Mouse (Mus musculus): ENCODE data around the gene Trip6. TPM values are rescaled to one million over a fixed set of nuclear protein-coding genes. Genes with fewer than 3 reads are reported as not detected.
A peak's percentile ranks its signal among the peaks of the same experiment; 100 is the strongest.

Trip6 gene
- total RNA-seq, 1 experiment from 2014 or later: 17.0 TPM

GRCm38 (mm10) chr5:137342407-137343012, 28.3 kb upstream of the Trip6 start:
- ATAC-seq (replicated peaks in 1 of 2; ENCODE audit: insufficient read depth in 1 of 2, low FRiP score in 2 of 2, low TSS enrichment in 1 of 2, low read depth in 1 of 2, poor library complexity in 2 of 2, severe bottlenecking in 2 of 2): no peak

GRCm38 (mm10) chr5:137340222-137340621, 26.0 kb upstream of the Trip6 start:
- no peak for ATAC-seq (replicated peaks in 1 of 2; ENCODE audit: insufficient read depth in 1 of 2, low FRiP score in 2 of 2, low TSS enrichment in 1 of 2, low read depth in 1 of 2, poor library complexity in 2 of 2, severe bottlenecking in 2 of 2)

- no peak for ATAC-seq (replicated peaks in 1 of 2; ENCODE audit: insufficient read depth in 1 of 2, low FRiP score in 2 of 2, low TSS enrichment in 1 of 2, low read depth in 1 of 2, poor library complexity in 2 of 2, severe bottlenecking in 2 of 2)
Observed at GRCm38 (mm10) chr5:137339290-137339979, 25.2 kb upstream of the Trip6 start.

GRCm38 (mm10) chr5:137338663-137339289, 24.6 kb upstream of the Trip6 start:
- ATAC-seq (replicated peaks in 1 of 2; ENCODE audit: insufficient read depth in 1 of 2, low FRiP score in 2 of 2, low TSS enrichment in 1 of 2, low read depth in 1 of 2, poor library complexity in 2 of 2, severe bottlenecking in 2 of 2): no peak

GRCm38 (mm10) chr5:137338256-137338655, 24.1 kb upstream of the Trip6 start:
- ATAC-seq (replicated peaks in 1 of 2; ENCODE audit: insufficient read depth in 1 of 2, low FRiP score in 2 of 2, low TSS enrichment in 1 of 2, low read depth in 1 of 2, poor library complexity in 2 of 2, severe bottlenecking in 2 of 2): peak; percentile 57 to 61

GRCm38 (mm10) chr5:137337190-137337589, 23.0 kb upstream of the Trip6 start:
- no peak for ATAC-seq (replicated peaks in 1 of 2; ENCODE audit: insufficient read depth in 1 of 2, low FRiP score in 2 of 2, low TSS enrichment in 1 of 2, low read depth in 1 of 2, poor library complexity in 2 of 2, severe bottlenecking in 2 of 2)

GRCm38 (mm10) chr5:137335066-137335465, 20.9 kb upstream of the Trip6 start:
- no peak for ATAC-seq (replicated peaks in 1 of 2; ENCODE audit: insufficient read depth in 1 of 2, low FRiP score in 2 of 2, low TSS enrichment in 1 of 2, low read depth in 1 of 2, poor library complexity in 2 of 2, severe bottlenecking in 2 of 2)

GRCm38 (mm10) chr5:137334317-137334716, 20.1 kb upstream of the Trip6 start:
- no peak for ATAC-seq (replicated peaks in 1 of 2; ENCODE audit: insufficient read depth in 1 of 2, low FRiP score in 2 of 2, low TSS enrichment in 1 of 2, low read depth in 1 of 2, poor library complexity in 2 of 2, severe bottlenecking in 2 of 2)

- peak; percentile 93 to 94 for ATAC-seq (replicated peaks in 1 of 2; ENCODE audit: insufficient read depth in 1 of 2, low FRiP score in 2 of 2, low TSS enrichment in 1 of 2, low read depth in 1 of 2, poor library complexity in 2 of 2, severe bottlenecking in 2 of 2)
Observed at GRCm38 (mm10) chr5:137333512-137334174, 19.4 kb upstream of the Trip6 start, which contains the start of gene Slc12a9. Gene Slc12a9 (minus strand): TSS chr5:137333597.

- ATAC-seq (replicated peaks in 1 of 2; ENCODE audit: insufficient read depth in 1 of 2, low FRiP score in 2 of 2, low TSS enrichment in 1 of 2, low read depth in 1 of 2, poor library complexity in 2 of 2, severe bottlenecking in 2 of 2): no peak
Observed at GRCm38 (mm10) chr5:137332857-137333511, 18.8 kb upstream of the Trip6 start.

- ATAC-seq (replicated peaks in 1 of 2; ENCODE audit: insufficient read depth in 1 of 2, low FRiP score in 2 of 2, low TSS enrichment in 1 of 2, low read depth in 1 of 2, poor library complexity in 2 of 2, severe bottlenecking in 2 of 2): no peak
Observed at GRCm38 (mm10) chr5:137330910-137331309, 16.7 kb upstream of the Trip6 start.

- ATAC-seq (replicated peaks in 1 of 2; ENCODE audit: insufficient read depth in 1 of 2, low FRiP score in 2 of 2, low TSS enrichment in 1 of 2, low read depth in 1 of 2, poor library complexity in 2 of 2, severe bottlenecking in 2 of 2): no peak
Observed at GRCm38 (mm10) chr5:137320996-137321395, 6.8 kb upstream of the Trip6 start.

- no peak for ATAC-seq (replicated peaks in 1 of 2; ENCODE audit: insufficient read depth in 1 of 2, low FRiP score in 2 of 2, low TSS enrichment in 1 of 2, low read depth in 1 of 2, poor library complexity in 2 of 2, severe bottlenecking in 2 of 2)
Observed at GRCm38 (mm10) chr5:137318570-137318969, 4.4 kb upstream of the Trip6 start.

GRCm38 (mm10) chr5:137317361-137317760, 3.2 kb upstream of the Trip6 start:
- no peak for ATAC-seq (replicated peaks in 1 of 2; ENCODE audit: insufficient read depth in 1 of 2, low FRiP score in 2 of 2, low TSS enrichment in 1 of 2, low read depth in 1 of 2, poor library complexity in 2 of 2, severe bottlenecking in 2 of 2)

GRCm38 (mm10) chr5:137315084-137315903, 1.1 kb upstream of the Trip6 start:
- peak; percentile 47 to 69; a peak in 3 of 4 replicates for ATAC-seq (replicated peaks in 1 of 2; ENCODE audit: insufficient read depth in 1 of 2, low FRiP score in 2 of 2, low TSS enrichment in 1 of 2, low read depth in 1 of 2, poor library complexity in 2 of 2, severe bottlenecking in 2 of 2)

GRCm38 (mm10) chr5:137313466-137314192, 575 bp downstream of the Trip6 start:
- ATAC-seq (replicated peaks in 1 of 2; ENCODE audit: insufficient read depth in 1 of 2, low FRiP score in 2 of 2, low TSS enrichment in 1 of 2, low read depth in 1 of 2, poor library complexity in 2 of 2, severe bottlenecking in 2 of 2): peak; percentile 2 to 9; a peak in 2 of 4 replicates
